In genomic region chr10:100754957-100755356, GRCm38 (mm10) we compare ENCODE assay signal across 24 mouse cellular contexts.
DNase-seq lines count a peak whose midpoint lies in the region; ATAC-seq lines count a peak whose summit lies in the region.
"Had no signal": no experiment of that assay in that cellular context is flagged by ENCODE, and none has a peak within 500 bp of the region (broad histone marks: within the 10 kb centered on the region; RNA-seq: fewer than 3 reads in every experiment).

No protein-coding gene starts in this region.

- H3K36me3 ChIP-seq in forebrain, embryonic 11.5 days (ENCODE audit: control insufficient read depth, insufficient read depth, low read length) = no peaks in the 10 kb centered on the region
- no peaks in the 10 kb centered on the region for H3K36me3 ChIP-seq in forebrain, embryonic 16.5 days (ENCODE audit: control insufficient read depth, insufficient read depth)
- no peaks in the 10 kb centered on the region for H3K36me3 ChIP-seq in midbrain, embryonic 14.5 days (ENCODE audit: control insufficient read depth, insufficient read depth, low read length)
- H3K36me3 ChIP-seq in midbrain, embryonic 15.5 days (replicated peaks) = no peaks in the 10 kb centered on the region
- H3K36me3 ChIP-seq: embryonic facial prominence, embryonic 12.5 days; heart, embryonic 13.5 days; limb, embryonic 12.5 days; lung, embryonic 15.5 days had no signal

- H3K4me3 ChIP-seq in forebrain, embryonic 11.5 days (ENCODE audit: low read depth, low read length) = no peak overlapping the region
- no peak overlapping the region for H3K4me3 ChIP-seq in forebrain, embryonic 16.5 days (replicated peaks; ENCODE audit: low read length)
- no peak overlapping the region for H3K4me3 ChIP-seq in midbrain, embryonic 14.5 days (replicated peaks; ENCODE audit: low read depth, low read length)
- no peak overlapping the region for H3K4me3 ChIP-seq in midbrain, embryonic 15.5 days
- H3K4me3 ChIP-seq: embryonic facial prominence, embryonic 12.5 days; heart, embryonic 13.5 days; layer of hippocampus, adult 2 months; left cerebral cortex, adult 2 months; limb, embryonic 12.5 days; lung, embryonic 15.5 days had no signal

- no peaks in the 10 kb centered on the region for H3K4me1 ChIP-seq in forebrain, embryonic 11.5 days (replicated peaks; ENCODE audit: control insufficient read depth, insufficient read depth, low read length)
- no peaks in the 10 kb centered on the region for H3K4me1 ChIP-seq in forebrain, embryonic 16.5 days (replicated peaks; ENCODE audit: control insufficient read depth, insufficient read depth, low read length)
- H3K4me1 ChIP-seq in midbrain, embryonic 14.5 days (ENCODE audit: control insufficient read depth, insufficient read depth, low read length) = no peaks in the 10 kb centered on the region
- no peaks in the 10 kb centered on the region for H3K4me1 ChIP-seq in midbrain, embryonic 15.5 days
- H3K4me1 ChIP-seq: embryonic facial prominence, embryonic 12.5 days; heart, embryonic 13.5 days; lung, embryonic 15.5 days had no signal

- no peak overlapping the region for H3K4me2 ChIP-seq in forebrain, embryonic 11.5 days (ENCODE audit: low read depth, low read length, severe bottlenecking)
- H3K4me2 ChIP-seq in forebrain, embryonic 16.5 days (ENCODE audit: low read length) = no peak overlapping the region
- H3K4me2 ChIP-seq in midbrain, embryonic 14.5 days (ENCODE audit: low read length) = no peak overlapping the region
- H3K4me2 ChIP-seq in midbrain, embryonic 15.5 days = no peak overlapping the region
- H3K4me2 ChIP-seq: embryonic facial prominence, embryonic 12.5 days; heart, embryonic 13.5 days; hindbrain, embryonic 14.5 days; limb, embryonic 12.5 days; lung, embryonic 15.5 days; midbrain, embryonic 11.5 days had no signal

- peak; percentile 46; the same call in 1 of the 2 replicates for ATAC-seq in forebrain, embryonic 11.5 days (replicated peaks; ENCODE audit: low FRiP score)
- ATAC-seq in forebrain, embryonic 16.5 days = no peak
- no peak for ATAC-seq in midbrain, embryonic 14.5 days (ENCODE audit: low FRiP score, low TSS enrichment)
- no peak for ATAC-seq in midbrain, embryonic 15.5 days (replicated peaks)
- ATAC-seq: inflammation-experienced regulatory T-cells, adult 6 months had no signal

- H3K9ac ChIP-seq in forebrain, embryonic 11.5 days (ENCODE audit: low read length) = no peak overlapping the region
- H3K9ac ChIP-seq in forebrain, embryonic 16.5 days (replicated peaks; ENCODE audit: low read depth, low read length) = no peak overlapping the region
- no peak overlapping the region for H3K9ac ChIP-seq in midbrain, embryonic 14.5 days (replicated peaks; ENCODE audit: low read length)
- H3K9ac ChIP-seq in midbrain, embryonic 15.5 days = no peak overlapping the region
- H3K9ac ChIP-seq: embryonic facial prominence, embryonic 12.5 days; heart, embryonic 13.5 days; hindbrain, embryonic 14.5 days; limb, embryonic 12.5 days; lung, embryonic 15.5 days had no signal

- H3K27ac ChIP-seq in forebrain, embryonic 11.5 days (ENCODE audit: low read depth, low read length) = no peak overlapping the region
- H3K27ac ChIP-seq in forebrain, embryonic 16.5 days (ENCODE audit: low read length) = no peak overlapping the region
- H3K27ac ChIP-seq in midbrain, embryonic 14.5 days (replicated peaks; ENCODE audit: low read depth, low read length) = no peak overlapping the region
- no peak overlapping the region for H3K27ac ChIP-seq in midbrain, embryonic 15.5 days
- H3K27ac ChIP-seq: embryonic facial prominence, embryonic 12.5 days; heart, embryonic 13.5 days; hindbrain, embryonic 14.5 days; layer of hippocampus, adult 2 months; left cerebral cortex, adult 2 months; limb, embryonic 12.5 days; lung, embryonic 15.5 days had no signal

- WGBS in forebrain, embryonic 11.5 days = 64% methylated on average over 5 of the region's 5 CpGs
- 43% methylated on average over 5 of the region's 5 CpGs for WGBS in forebrain, embryonic 16.5 days
- 58% methylated on average over 5 of the region's 5 CpGs for WGBS in midbrain, embryonic 14.5 days
- 51% methylated on average over 5 of the region's 5 CpGs for WGBS in midbrain, embryonic 15.5 days

- DNase-seq in forebrain, embryonic 11.5 days (ENCODE audit: low spot score) = no peak
- peak; percentile 5 for DNase-seq in midbrain, embryonic 14.5 days
- DNase-seq in forelimb bud, embryonic 11.5 days (ENCODE audit: low read depth, low spot score) = peak; percentile 57
- peak; percentile 16 for DNase-seq in retina, postnatal 1 day
- no peak for DNase-seq in urinary bladder, postnatal 36 days (ENCODE audit: low spot score in 2 of 2)
- DNase-seq: adrenal gland, adult 8-10 months; cerebellum, adult 8-10 months; embryo, embryonic 11 days; gastrocnemius, postnatal 10 days; heart, postnatal 10 days; kidney, adult 18-20 months; kidney, postnatal 36 days had no signal

- no peaks in the 10 kb centered on the region for H3K9me3 ChIP-seq in forebrain, embryonic 11.5 days (ENCODE audit: control insufficient read depth, low read length)
- H3K9me3 ChIP-seq in forebrain, embryonic 16.5 days (ENCODE audit: control insufficient read depth, low read length) = no peaks in the 10 kb centered on the region
- H3K9me3 ChIP-seq in midbrain, embryonic 14.5 days (ENCODE audit: control insufficient read depth, low read length) = no peaks in the 10 kb centered on the region
- no peaks in the 10 kb centered on the region for H3K9me3 ChIP-seq in midbrain, embryonic 15.5 days
- H3K9me3 ChIP-seq: embryonic facial prominence, embryonic 12.5 days; heart, embryonic 13.5 days; limb, embryonic 12.5 days; lung, embryonic 15.5 days had no signal

- H3K27me3 ChIP-seq in forebrain, embryonic 11.5 days (ENCODE audit: control insufficient read depth, insufficient read depth, low read length) = no peaks in the 10 kb centered on the region
- H3K27me3 ChIP-seq in forebrain, embryonic 16.5 days (replicated peaks; ENCODE audit: control insufficient read depth, insufficient read depth, low read length) = no peaks in the 10 kb centered on the region
- H3K27me3 ChIP-seq in midbrain, embryonic 14.5 days (ENCODE audit: control insufficient read depth, insufficient read depth, low read length) = no peaks in the 10 kb centered on the region
- H3K27me3 ChIP-seq in midbrain, embryonic 15.5 days (replicated peaks) = no peaks in the 10 kb centered on the region
- H3K27me3 ChIP-seq: CH12.LX; embryonic facial prominence, embryonic 12.5 days; heart, embryonic 13.5 days; limb, embryonic 12.5 days; lung, embryonic 15.5 days had no signal

Comparison
In these comparisons a context has a peak if more than half of its experiments do, and no peak if none do; other contexts are left out.
1. DNase-seq: peak in midbrain, embryonic 14.5 days (single experiment), forelimb bud, embryonic 11.5 days (single experiment) and retina, postnatal 1 day (single experiment); none in forebrain, embryonic 11.5 days (single experiment) and urinary bladder, postnatal 36 days (0 of 2).